Mouse (Mus musculus) neural tube, embryonic 14.5 days (tissue): ENCODE measurements around the gene Ccl6. TPM values are rescaled to one million over a fixed set of nuclear protein-coding genes. Genes with fewer than 3 reads are reported as not detected.

Experiments used
- polyA plus RNA-seq: library from polyadenylated mRNA; unstranded; fragments of >200 nt; fragmentation: Nextera tagmentation; extraction: Ambion mirVana; gene quantifications from 2 replicates; pipeline ENCODE4 v1.2.1, GENCODE M21; 2014

The Ccl6 gene
- polyA plus RNA-seq, 1 experiment from 2014 or later = 1.5 TPM

Other genes starting within 250 kb of the Ccl6 start
- 21.3 and 24.0 TPM in 2 replicates for gene Rasl10b, start 183.9 kb downstream of the Ccl6 start, polyA plus RNA-seq
- 0.17 and 0.70 TPM in 2 replicates for gene Gas2l2, start 163.6 kb downstream of the Ccl6 start, polyA plus RNA-seq
- gene 1700020L24Rik, start 155.4 kb downstream of the Ccl6 start, polyA plus RNA-seq = 0.62 and 0.76 TPM in 2 replicates
- gene Mmp28, start 130.0 kb downstream of the Ccl6 start, polyA plus RNA-seq = 1.9 and 5.7 TPM in 2 replicates
- 9.5 and 20.4 TPM in 2 replicates for gene Taf15, start 120.0 kb downstream of the Ccl6 start, polyA plus RNA-seq
- gene Heatr9, start 70.9 kb downstream of the Ccl6 start, polyA plus RNA-seq = not detected in 2 replicates
- not detected in 2 replicates for gene Ccl5, start 62.6 kb downstream of the Ccl6 start, polyA plus RNA-seq
- 1.4 and 4.0 TPM in 2 replicates for gene Ccl9, start 14.5 kb downstream of the Ccl6 start, polyA plus RNA-seq
- gene Rpl9-ps1, start 52.5 kb upstream of the Ccl6 start, polyA plus RNA-seq = not detected in 2 replicates
- 1.2 and 2.3 TPM in 2 replicates for gene Ccl3, start 56.3 kb upstream of the Ccl6 start, polyA plus RNA-seq
- 0.58 and 0.67 TPM in 2 replicates for gene Ccl4, start 69.5 kb upstream of the Ccl6 start, polyA plus RNA-seq
- 0.57 TPM in 1 of 2 replicates, not detected in the other for gene Wfdc17, start 110.9 kb upstream of the Ccl6 start, polyA plus RNA-seq
- not detected in 2 replicates for gene Wfdc18, start 115.9 kb upstream of the Ccl6 start, polyA plus RNA-seq
- gene Wfdc21, start 153.9 kb upstream of the Ccl6 start, polyA plus RNA-seq = 0.98 TPM in 1 of 2 replicates, not detected in the other
- gene Heatr6, start 160.6 kb upstream of the Ccl6 start, polyA plus RNA-seq = 36.3 and 41.7 TPM in 2 replicates